Mouse (Mus musculus) MEL (cell line): Measurements from ENCODE around the gene Nrxn3. TPM values are rescaled to one million over a fixed set of nuclear protein-coding genes. Genes with fewer than 3 reads are reported as not detected.

ENCODE experiments used
- DNase-seq: peaks from one replicate; pipeline ENCODE4 v3.0.0; 2011; ENCODE audit warnings: low read depth, low spot score
- H3K27ac ChIP-seq: 2 replicates; pipeline ENCODE4 v1.5.1; 2012; ENCODE audit warnings: low read depth, mild to moderate bottlenecking, control low read depth, low read length, moderate library complexity; ENCODE audit not compliant: control insufficient read depth
- H3K27me3 ChIP-seq, 2 experiments: fragments of 150-350 bp in 1 of 2; sonication (generic) in 1 of 2; 2 replicates each; pipeline ENCODE4 v1.6.1; 2012; ENCODE audit warnings: low read length in 2 of 2, mild to moderate bottlenecking in 2 of 2, improper control_type of control experiment in 1 of 2, moderate library complexity in 1 of 2; ENCODE audit not compliant: insufficient read depth in 2 of 2, control insufficient read depth in 1 of 2
- H3K36me3 ChIP-seq, 2 experiments: 2 replicates each; pipeline ENCODE4 v1.6.1; 2012 to 2014; ENCODE audit warnings: low read length in 2 of 2, improper control_type of control experiment in 1 of 2, inconsistent platforms in 1 of 2, mild to moderate bottlenecking in 1 of 2; ENCODE audit not compliant: insufficient read depth in 2 of 2, control insufficient read depth in 1 of 2
- H3K4me1 ChIP-seq, 2 experiments: fragments of 150-350 bp in 1 of 2; sonication (generic) in 1 of 2; 2 replicates each; pipeline ENCODE4 v1.6.1; 2012; ENCODE audit warnings: low read length in 2 of 2, improper control_type of control experiment in 1 of 2, mild to moderate bottlenecking in 1 of 2; ENCODE audit not compliant: insufficient read depth in 2 of 2, control insufficient read depth in 1 of 2
- H3K4me3 ChIP-seq, 2 experiments: fragments of 150-350 bp in 1 of 2; sonication (generic) in 1 of 2; 2 replicates each; pipeline ENCODE4 v1.5.1; 2012; ENCODE audit warnings: low read depth in 2 of 2, low read length in 2 of 2, mild to moderate bottlenecking in 2 of 2, moderate library complexity in 2 of 2, control low read depth in 1 of 2, improper control_type of control experiment in 1 of 2; ENCODE audit not compliant: control insufficient read depth in 1 of 2, insufficient read depth in 1 of 2
- H3K79me2 ChIP-seq: 2 replicates; pipeline ENCODE4 v1.6.1; 2012; ENCODE audit warnings: mild to moderate bottlenecking, low read length, moderate library complexity; ENCODE audit not compliant: control insufficient read depth, poor library complexity, insufficient read depth
- H3K9ac ChIP-seq: 2 replicates; pipeline ENCODE4 v1.6.1; 2012; ENCODE audit warnings: low read depth, mild to moderate bottlenecking, control low read depth, low read length, moderate library complexity; ENCODE audit not compliant: control insufficient read depth, poor library complexity, severe bottlenecking
- H3K9me3 ChIP-seq: fragments of 150-350 bp; sonication (generic); replicated peaks from 2 replicates; pipeline ENCODE4 v1.6.1; 2012; ENCODE audit warnings: mild to moderate bottlenecking, low read length, improper control_type of control experiment, moderate library complexity; ENCODE audit not compliant: insufficient read depth
- CHD1 ChIP-seq: IDR thresholded peaks from 2 replicates; pipeline ENCODE4 v1.6.1; 2012; ENCODE audit warnings: low read depth, mild to moderate bottlenecking, inconsistent platforms, low read length, improper control_type of control experiment
- E2F4 ChIP-seq: IDR thresholded peaks from 2 replicates; pipeline ENCODE4 v1.6.1; 2011; ENCODE audit warnings: low read depth, low read length, improper control_type of control experiment, borderline replicate concordance
- ELF1 ChIP-seq: IDR thresholded peaks from 2 replicates; pipeline ENCODE4 v1.6.1; 2014; ENCODE audit warnings: low read depth, mild to moderate bottlenecking, inconsistent platforms, low read length, improper control_type of control experiment, moderate library complexity
- EP300 ChIP-seq, 2 experiments: IDR thresholded peaks; 2 replicates each; pipeline ENCODE4 v1.6.1; 2011; ENCODE audit warnings: improper control_type of control experiment in 2 of 2, low read length in 2 of 2, low read depth in 1 of 2, mild to moderate bottlenecking in 1 of 2
- GABPA ChIP-seq: IDR thresholded peaks from 2 replicates; pipeline ENCODE4 v1.6.1; 2012; ENCODE audit warnings: low read depth, mild to moderate bottlenecking, inconsistent platforms, low read length, improper control_type of control experiment, moderate library complexity
- JUND ChIP-seq: IDR thresholded peaks from 2 replicates; pipeline ENCODE4 v1.6.1; 2011; ENCODE audit warnings: low read depth, mild to moderate bottlenecking, improper control_type of control experiment, low read length
- MAX ChIP-seq: IDR thresholded peaks from 2 replicates; pipeline ENCODE4 v1.6.1; 2011; ENCODE audit warnings: low read length, improper control_type of control experiment
- MAZ ChIP-seq: IDR thresholded peaks from 2 replicates; pipeline ENCODE4 v1.6.1; 2012; ENCODE audit warnings: low read depth, mild to moderate bottlenecking, inconsistent platforms, low read length, improper control_type of control experiment
- MYB ChIP-seq: IDR thresholded peaks from 2 replicates; pipeline ENCODE4 v1.6.1; 2011; ENCODE audit warnings: mild to moderate bottlenecking, low read depth, low read length, improper control_type of control experiment
- POLR2AphosphoS2 ChIP-seq: IDR thresholded peaks from 2 replicates; pipeline ENCODE4 v1.6.1; 2011; ENCODE audit warnings: low read length, improper control_type of control experiment
- POLR2AphosphoS5 ChIP-seq: IDR thresholded peaks from 2 replicates; pipeline ENCODE4 v1.6.1; 2012; ENCODE audit warnings: low read depth, borderline replicate concordance, mild to moderate bottlenecking, inconsistent platforms, low read length, moderate library complexity, mixed read lengths
- RAD21 ChIP-seq: IDR thresholded peaks from 2 replicates; pipeline ENCODE4 v1.6.1; 2011; ENCODE audit warnings: mild to moderate bottlenecking, low read depth, low read length, improper control_type of control experiment
- SIN3A ChIP-seq: IDR thresholded peaks from 2 replicates; pipeline ENCODE4 v1.6.1; 2012; ENCODE audit warnings: low read length, improper control_type of control experiment, inconsistent platforms
- SMC3 ChIP-seq: IDR thresholded peaks from 2 replicates; pipeline ENCODE4 v1.6.1; 2011; ENCODE audit warnings: low read depth, low read length, improper control_type of control experiment
- TAL1 ChIP-seq: IDR thresholded peaks from 2 replicates; pipeline ENCODE4 v1.6.1; 2012; ENCODE audit warnings: mild to moderate bottlenecking, inconsistent platforms, low read length, moderate library complexity, mixed read lengths
- TBP ChIP-seq: IDR thresholded peaks from 2 replicates; pipeline ENCODE4 v1.8.0; 2011; ENCODE audit warnings: low read depth, low read length, improper control_type of control experiment
- TCF12 ChIP-seq: IDR thresholded peaks from 2 replicates; pipeline ENCODE4 v1.6.1; 2014; ENCODE audit warnings: low read depth, mild to moderate bottlenecking, inconsistent platforms, low read length, improper control_type of control experiment, moderate library complexity
- UBTF ChIP-seq: IDR thresholded peaks from 2 replicates; pipeline ENCODE4 v1.6.1; 2012; ENCODE audit warnings: low read depth, mild to moderate bottlenecking, inconsistent platforms, low read length, improper control_type of control experiment, moderate library complexity, borderline replicate concordance; ENCODE audit not compliant: insufficient read depth
- USF1 ChIP-seq: IDR thresholded peaks from 2 replicates; pipeline ENCODE4 v1.6.1; 2014; ENCODE audit warnings: low read depth, mild to moderate bottlenecking, inconsistent platforms, low read length, improper control_type of control experiment, moderate library complexity
- ZC3H11A ChIP-seq: IDR thresholded peaks from 2 replicates; pipeline ENCODE4 v1.6.1; 2012; ENCODE audit warnings: low read depth, mild to moderate bottlenecking, inconsistent platforms, low read length, improper control_type of control experiment
- polyA plus RNA-seq, 2 experiments: library from polyadenylated mRNA; stranded (reverse) in 1 of 2; unstranded in 1 of 2; fragments of >175 nt in 1 of 2; fragments of >200 nt in 1 of 2; gene quantifications; 2 replicates each; pipeline versions ENCODE4 v1.2.1 to v1.2.4; 2012; ENCODE audit warnings: low replicate concordance in 2 of 2, low read depth in 1 of 2; ENCODE audit not compliant: insufficient read length in 2 of 2, insufficient read depth in 1 of 2, missing spikeins in 1 of 2
- total RNA-seq: library from RNA; depleted of rRNA; stranded (reverse); fragments of 300-350 nt; gene quantifications from 2 replicates; pipeline ENCODE4 v1.2.3, GENCODE M21; 2012

The Nrxn3 gene
- total and polyA plus RNA-seq, 3 experiments = not detected

- no peaks in the 10 kb centered on the region for H3K9me3 ChIP-seq
- no peak for DNase-seq
- H3K79me2 ChIP-seq = no peaks in the 10 kb centered on the region
- no peaks in the 10 kb centered on the region for H3K36me3 ChIP-seq
- H3K9ac ChIP-seq = no peak overlapping the region
- no peaks in the 10 kb centered on the region for H3K27me3 ChIP-seq
- TF ChIP-seq POLR2AphosphoS2 = no peak
- no peak for TF ChIP-seq ELF1
- TF ChIP-seq USF1 = no peak
- no peak for TF ChIP-seq EP300 (IDR thresholded peaks at IDR 0.05; ENCODE audit: low read depth in 1 of 2, low read length in 2 of 2)
- no peaks in the 10 kb centered on the region for H3K4me1 ChIP-seq
- H3K4me3 ChIP-seq = no peak overlapping the region
- no peak overlapping the region for H3K27ac ChIP-seq
Measured at GRCm38 (mm10) chr12:90260301-90260700, 1537.6 kb downstream of the Nrxn3 start.

GRCm38 (mm10) chr12:90268111-90268510 lies 1545.4 kb downstream of the Nrxn3 start:
- Histone ChIP-seq H3K9me3 (no peaks in the 10 kb centered on the region), H3K4me3 (no peak overlapping the region), H3K4me1 (no peaks in the 10 kb centered on the region), H3K79me2 (no peaks in the 10 kb centered on the region), H3K36me3 (no peaks in the 10 kb centered on the region), H3K9ac (no peak overlapping the region), H3K27ac (no peak overlapping the region), H3K27me3 (no peaks in the 10 kb centered on the region)
- no peak for DNase-seq
- TF ChIP-seq RAD21 = no peak
- no peak for TF ChIP-seq SMC3
- no peak for TF ChIP-seq TBP
- TF ChIP-seq JUND = no peak
- no peak for TF ChIP-seq SIN3A
- TF ChIP-seq MAX = no peak
- TF ChIP-seq E2F4 = no peak
- no peak for TF ChIP-seq GABPA
- no peak for TF ChIP-seq CHD1
- TF ChIP-seq TCF12 = no peak
- no peak for TF ChIP-seq MAZ
- TF ChIP-seq EP300 (IDR thresholded peaks at IDR 0.05; ENCODE audit: low read depth in 1 of 2, low read length in 2 of 2) = no peak

- Histone ChIP-seq H3K4me3 (no peak overlapping the region), H3K9me3 (no peaks in the 10 kb centered on the region), H3K9ac (no peak overlapping the region), H3K27me3 (no peaks in the 10 kb centered on the region), H3K27ac (no peak overlapping the region), H3K4me1 (no peaks in the 10 kb centered on the region), H3K79me2 (no peaks in the 10 kb centered on the region), H3K36me3 (no peaks in the 10 kb centered on the region)
- DNase-seq = no peak
- TF ChIP-seq ZC3H11A (no peak), TAL1 (no peak), POLR2AphosphoS5 (no peak), UBTF (no peak), TBP (no peak), MYB (no peak)
Measured at GRCm38 (mm10) chr12:90270763-90271379, 1548.2 kb downstream of the Nrxn3 start.
